Mouse (Mus musculus) limb, embryonic 14.5 days (tissue): ENCODE measurements at regions not wholly inside any gene's neighbourhood (a gene's known extent, or its start where the extent isn't known, plus 50 kb on each side); places are given as distances from the start of the nearest gene placed in this dataset.

Experiments
- ATAC-seq: fragments of 200-750 bp; cut with Nextera tagmentation; 2 replicates; pipeline ENCODE4 v1.8.0; 2017; ENCODE audit warnings: low read depth, moderate number of reproducible peaks, moderate TSS enrichment; ENCODE audit not compliant: low FRiP score
- DNase-seq: peaks from one replicate; pipeline ENCODE4 v3.0.0-alpha.2; 2015; ENCODE audit warnings: low spot score
- H3K27ac ChIP-seq: fragments of 300-500 bp; sonication (generic); replicated peaks from 2 replicates; pipeline ENCODE4 v1.5.1; 2014; ENCODE audit warnings: low read depth, mild to moderate bottlenecking, low read length, moderate library complexity, mixed read lengths
- H3K27me3 ChIP-seq: fragments of 300-500 bp; sonication (generic); 2 replicates; pipeline ENCODE4 v1.6.1; 2014; ENCODE audit warnings: low read length, mixed read lengths; ENCODE audit not compliant: control insufficient read depth, insufficient read depth
- H3K36me3 ChIP-seq: fragments of 300-500 bp; sonication (generic); 2 replicates; pipeline ENCODE4 v1.6.1; 2014; ENCODE audit warnings: mild to moderate bottlenecking, low read length, moderate library complexity, mixed read lengths; ENCODE audit not compliant: control insufficient read depth, insufficient read depth
- H3K4me1 ChIP-seq: fragments of 300-500 bp; sonication (generic); 2 replicates; pipeline ENCODE4 v1.6.1; 2014; ENCODE audit warnings: antibody characterized with exemption, low read length, mixed read lengths; ENCODE audit not compliant: control insufficient read depth, insufficient read depth
- H3K4me2 ChIP-seq: fragments of 300-500 bp; sonication (generic); replicated peaks from 2 replicates; pipeline ENCODE4 v1.6.1; 2014; ENCODE audit warnings: low read depth, mild to moderate bottlenecking, low read length, moderate library complexity; ENCODE audit not compliant: severe bottlenecking
- H3K4me3 ChIP-seq: fragments of 300-500 bp; sonication (generic); replicated peaks from 2 replicates; pipeline ENCODE4 v1.5.1; 2014; ENCODE audit warnings: low read length
- H3K9ac ChIP-seq: fragments of 300-500 bp; sonication (generic); 2 replicates; pipeline ENCODE4 v1.6.1; 2014; ENCODE audit warnings: mild to moderate bottlenecking, low read depth, low read length, moderate library complexity; ENCODE audit not compliant: severe bottlenecking
- H3K9me3 ChIP-seq: fragments of 300-500 bp; sonication (generic); 2 replicates; pipeline ENCODE4 v1.6.1; 2016; ENCODE audit warnings: low read length; ENCODE audit not compliant: control insufficient read depth
- POLR2A ChIP-seq: fragments of 200-500 bp; IDR thresholded peaks from 2 replicates; pipeline ENCODE4 v1.8.0; 2012; ENCODE audit warnings: inconsistent platforms, mild to moderate bottlenecking, moderate library complexity, borderline replicate concordance; ENCODE audit not compliant: insufficient read depth, insufficient read length; ENCODE audit errors: extremely low read depth
- WGBS: fragments of 180-500 bp; shearing (Covaris S2); extraction: QIAGEN DNeasy Blood & Tissue Kit; methylation state at CpG from one replicate; pipeline ENCODE4 v1.1.7; 2014; 5-methylcytosine and 5-hydroxymethylcytosine counted together

GRCm38 (mm10) chr4:5590531-5590930 is 797.4 kb upstream of the Impad1 start:
- 18% methylated on average over 4 of the region's 4 CpGs for WGBS
- Histone ChIP-seq H3K4me1 (0 out of 2 replicates have a peak, but pooled peaks cover under 1% of the 10 kb centered on the region), H3K4me2 (no peak overlapping the region), H3K27ac (no peak overlapping the region), H3K27me3 (no peaks in the 10 kb centered on the region), H3K36me3 (no peaks in the 10 kb centered on the region), H3K9me3 (no peaks in the 10 kb centered on the region), H3K4me3 (no peak overlapping the region), H3K9ac (no peak overlapping the region)
- TF ChIP-seq POLR2A: no peak
- no peak for ATAC-seq
- no peak for DNase-seq

- DNase-seq (no peak), ATAC-seq (no peak)
- H3K4me1 ChIP-seq: peaks cover 18% of the 10 kb centered on the region; the same call in 1 of the 2 replicates
- H3K36me3 ChIP-seq: no peaks in the 10 kb centered on the region
- H3K4me3 ChIP-seq: no peak overlapping the region
- WGBS: 88% methylated on average over 4 of the region's 4 CpGs
- H3K9me3 ChIP-seq: no peaks in the 10 kb centered on the region
- no peaks in the 10 kb centered on the region for H3K27me3 ChIP-seq
- no peak overlapping the region for H3K9ac ChIP-seq
- H3K27ac ChIP-seq: no peak overlapping the region
- no peak overlapping the region for H3K4me2 ChIP-seq
- TF ChIP-seq POLR2A: no peak
These were observed 794.3 kb upstream of the Impad1 start for GRCm38 (mm10) chr4:5587465-5587864.

GRCm38 (mm10) chr4:5585205-5585604 is 792.0 kb upstream of the Impad1 start:
- H3K4me1 ChIP-seq: peaks cover 18% of the 10 kb centered on the region; the same call in 1 of the 2 replicates
- no peak overlapping the region for H3K4me3 ChIP-seq
- 25% methylated on average over 4 of the region's 4 CpGs for WGBS
- peak; percentile 55; the same call in 1 of the 2 replicates for ATAC-seq
- H3K4me2 ChIP-seq: no peak overlapping the region
- H3K27me3 ChIP-seq: no peaks in the 10 kb centered on the region
- no peak overlapping the region for H3K27ac ChIP-seq
- TF ChIP-seq POLR2A: no peak
- H3K9ac ChIP-seq: no peak overlapping the region
- H3K9me3 ChIP-seq: no peaks in the 10 kb centered on the region
- no peaks in the 10 kb centered on the region for H3K36me3 ChIP-seq
- peak; percentile 73 for DNase-seq

GRCm38 (mm10) chr4:5583989-5584677 is 791.0 kb upstream of the Impad1 start:
- H3K4me3 ChIP-seq: no peak overlapping the region
- no peaks in the 10 kb centered on the region for H3K27me3 ChIP-seq
- no peak overlapping the region for H3K4me2 ChIP-seq
- TF ChIP-seq POLR2A: no peak
- H3K9ac ChIP-seq: no peak overlapping the region
- H3K9me3 ChIP-seq: no peaks in the 10 kb centered on the region
- DNase-seq (peak; percentile 91), ATAC-seq (peak; percentile 89)
- H3K36me3 ChIP-seq: no peaks in the 10 kb centered on the region
- 36% methylated on average over 6 of the region's 6 CpGs for WGBS
- no peak overlapping the region for H3K27ac ChIP-seq
- peaks cover 18% of the 10 kb centered on the region; the same call in 1 of the 2 replicates for H3K4me1 ChIP-seq

DNA sequence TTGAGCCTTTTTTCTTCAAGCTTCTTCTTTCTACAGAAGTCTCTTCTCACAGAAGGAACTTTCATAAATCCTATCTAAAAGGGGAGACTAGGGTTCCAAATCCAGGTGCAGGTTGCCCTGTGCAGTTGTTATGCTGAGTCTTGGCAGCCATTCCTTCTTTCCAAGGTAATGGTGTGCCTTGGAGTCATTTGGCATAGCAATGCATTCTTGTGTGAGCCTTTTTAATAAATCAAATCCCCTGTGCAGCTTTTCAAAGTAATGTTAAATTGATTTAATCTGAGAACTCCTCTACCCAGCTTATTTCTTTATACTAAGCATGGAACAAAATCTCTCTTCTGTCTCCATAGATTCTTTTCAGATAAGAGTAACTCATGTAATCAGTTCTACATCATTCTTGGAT is 774.9 kb upstream of the Impad1 start:
- Histone ChIP-seq H3K27ac (no peak overlapping the region), H3K9ac (no peak overlapping the region), H3K4me3 (no peak overlapping the region), H3K36me3 (no peaks in the 10 kb centered on the region), H3K9me3 (no peaks in the 10 kb centered on the region), H3K4me2 (no peak overlapping the region), H3K27me3 (no peaks in the 10 kb centered on the region), H3K4me1 (no peaks in the 10 kb centered on the region)
- peak; percentile 50 for DNase-seq
- no peak for TF ChIP-seq POLR2A
- ATAC-seq: no peak
